Mouse (Mus musculus): Measurements from ENCODE around the gene Pygo1. TPM values are rescaled to one million over a fixed set of nuclear protein-coding genes. Genes with fewer than 3 reads are reported as not detected.
A peak's percentile ranks its signal among the peaks of the same experiment; 100 is the strongest.

Pygo1 gene
- polyA plus RNA-seq, 2 experiments: 0.06 to 0.09 TPM

GRCm38 (mm10) chr9:72892761-72893160 is 32.7 kb upstream of the Pygo1 start:
- TF ChIP-seq EP300 (IDR thresholded peaks at IDR 0.05; ENCODE audit: low read depth): no peak
- TF ChIP-seq CTCF (IDR thresholded peaks at IDR 0.05; ENCODE audit: low read depth): no peak
- H3K4me2 ChIP-seq (ENCODE audit: low read depth): no peak overlapping the region
- no peak for DNase-seq (ENCODE audit: low read depth in 3 of 3, low spot score in 3 of 3)
- H3K4me3 ChIP-seq (ENCODE audit: insufficient read depth in 1 of 2, low read depth in 2 of 2, low read length in 2 of 2): no peak overlapping the region
- H3K9me3 ChIP-seq (ENCODE audit: control insufficient read depth, low read length): no peaks in the 10 kb centered on the region
- no peak overlapping the region for H3K9ac ChIP-seq (replicated peaks)
- no peaks in the 10 kb centered on the region for H3K4me1 ChIP-seq (replicated peaks; ENCODE audit: control insufficient read depth in 2 of 2, insufficient read depth in 2 of 2, low read length in 1 of 2)
- H3K27ac ChIP-seq: no peak overlapping the region
- WGBS (ENCODE audit: insufficient replicate concordance): 83% methylated on average over 5 of the region's 5 CpGs
- ATAC-seq (ENCODE audit: insufficient read depth): no peak
- H3K36me3 ChIP-seq (replicated peaks; ENCODE audit: control insufficient read depth, insufficient read depth, low read depth): no peaks in the 10 kb centered on the region
- no peaks in the 10 kb centered on the region for H3K27me3 ChIP-seq (ENCODE audit: control insufficient read depth, insufficient read depth, low read length)

- 71% methylated on average over 6 of the region's 6 CpGs for WGBS (ENCODE audit: insufficient replicate concordance)
- Histone ChIP-seq H3K4me3 (ENCODE audit: insufficient read depth in 1 of 2, low read depth in 2 of 2, low read length in 2 of 2) (no peak overlapping the region), H3K9me3 (ENCODE audit: control insufficient read depth, low read length) (no peaks in the 10 kb centered on the region), H3K9ac (replicated peaks) (no peak overlapping the region), H3K4me1 (replicated peaks; ENCODE audit: control insufficient read depth in 2 of 2, insufficient read depth in 2 of 2, low read length in 1 of 2) (no peaks in the 10 kb centered on the region), H3K27ac (no peak overlapping the region), H3K27me3 (ENCODE audit: control insufficient read depth, insufficient read depth, low read length) (no peaks in the 10 kb centered on the region), H3K4me2 (ENCODE audit: low read depth) (no peak overlapping the region), H3K36me3 (replicated peaks; ENCODE audit: control insufficient read depth, insufficient read depth, low read depth) (no peaks in the 10 kb centered on the region)
- peak; percentile 45 for TF ChIP-seq CTCF (IDR thresholded peaks at IDR 0.05; ENCODE audit: low read depth)
- no peak for TF ChIP-seq EP300 (IDR thresholded peaks at IDR 0.05; ENCODE audit: low read depth)
- ATAC-seq (ENCODE audit: insufficient read depth): no peak
- no peak for DNase-seq (ENCODE audit: low read depth in 3 of 3, low spot score in 3 of 3)
These were observed 30.6 kb upstream of the Pygo1 start for GRCm38 (mm10) chr9:72894796-72895352.

DNA sequence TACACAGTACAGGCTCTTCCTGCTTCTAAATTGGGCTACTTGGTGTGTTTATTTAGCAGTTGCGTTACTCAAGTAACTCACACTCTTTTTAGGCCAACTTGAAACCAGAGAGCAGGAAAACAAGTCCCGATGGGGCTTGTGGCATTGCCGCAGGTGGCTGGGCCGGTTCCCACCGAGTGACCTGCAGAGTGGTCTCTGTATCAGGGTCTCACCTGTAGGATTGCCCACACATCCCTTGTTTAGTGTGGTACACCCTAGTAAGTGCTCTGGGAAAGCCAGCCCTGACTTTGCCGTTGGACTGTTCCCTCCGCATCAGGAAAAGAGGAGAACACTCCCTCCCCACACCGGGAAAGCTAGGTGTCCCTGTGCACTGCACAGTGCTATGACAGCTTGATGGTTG is 23.4 kb upstream of the Pygo1 start:
- no peak for DNase-seq (ENCODE audit: low read depth in 3 of 3, low spot score in 3 of 3)
- WGBS (ENCODE audit: insufficient replicate concordance): 71% methylated on average over 8 of the region's 8 CpGs

GRCm38 (mm10) chr9:72902611-72903010 is 22.8 kb upstream of the Pygo1 start:
- DNase-seq (ENCODE audit: low read depth in 3 of 3, low spot score in 3 of 3) (peak in 1 of 3 experiments; percentile 7), ATAC-seq (ENCODE audit: insufficient read depth) (peak; percentile 77)
- Histone ChIP-seq H3K4me1 (replicated peaks; ENCODE audit: control insufficient read depth in 2 of 2, insufficient read depth in 2 of 2, low read length in 1 of 2) (peaks cover 0 to 5% of the 10 kb centered on the region in 2 experiments; a peak in 2 of 4 replicates), H3K36me3 (replicated peaks; ENCODE audit: control insufficient read depth, insufficient read depth, low read depth) (no peaks in the 10 kb centered on the region), H3K9me3 (ENCODE audit: control insufficient read depth, low read length) (no peaks in the 10 kb centered on the region), H3K27me3 (ENCODE audit: control insufficient read depth, insufficient read depth, low read length) (no peaks in the 10 kb centered on the region), H3K4me3 (ENCODE audit: insufficient read depth in 1 of 2, low read depth in 2 of 2, low read length in 2 of 2) (no peak overlapping the region), H3K4me2 (ENCODE audit: low read depth) (no peak overlapping the region), H3K9ac (replicated peaks) (no peak overlapping the region), H3K27ac (no peak overlapping the region)
- TF ChIP-seq CTCF (IDR thresholded peaks at IDR 0.05; ENCODE audit: low read depth) (no peak), EP300 (IDR thresholded peaks at IDR 0.05; ENCODE audit: low read depth) (peak; percentile 55)
- 26% methylated on average over 5 of the region's 5 CpGs for WGBS (ENCODE audit: insufficient replicate concordance)

More for the DNA sequence above, 23.4 kb upstream of the Pygo1 start:
- TF ChIP-seq EP300 (IDR thresholded peaks at IDR 0.05; ENCODE audit: low read depth): no peak
- H3K9me3 ChIP-seq (ENCODE audit: control insufficient read depth, low read length): no peaks in the 10 kb centered on the region
- no peaks in the 10 kb centered on the region for H3K27me3 ChIP-seq (ENCODE audit: control insufficient read depth, insufficient read depth, low read length)
- ATAC-seq (ENCODE audit: insufficient read depth): no peak
- H3K4me2 ChIP-seq (ENCODE audit: low read depth): no peak overlapping the region
- H3K27ac ChIP-seq: no peak overlapping the region
- H3K4me1 ChIP-seq (replicated peaks; ENCODE audit: control insufficient read depth in 2 of 2, insufficient read depth in 2 of 2, low read length in 1 of 2): peaks cover 0 to 5% of the 10 kb centered on the region in 2 experiments; a peak in 2 of 4 replicates
- no peaks in the 10 kb centered on the region for H3K36me3 ChIP-seq (replicated peaks; ENCODE audit: control insufficient read depth, insufficient read depth, low read depth)
- H3K9ac ChIP-seq (replicated peaks): no peak overlapping the region
- H3K4me3 ChIP-seq (ENCODE audit: insufficient read depth in 1 of 2, low read depth in 2 of 2, low read length in 2 of 2): no peak overlapping the region

- no peaks in the 10 kb centered on the region for H3K36me3 ChIP-seq (replicated peaks; ENCODE audit: control insufficient read depth, insufficient read depth, low read depth)
- ATAC-seq (ENCODE audit: insufficient read depth): no peak
- peaks cover 0 to 5% of the 10 kb centered on the region in 2 experiments; a peak in 2 of 4 replicates for H3K4me1 ChIP-seq (replicated peaks; ENCODE audit: control insufficient read depth in 2 of 2, insufficient read depth in 2 of 2, low read length in 1 of 2)
- 61% methylated on average over 6 of the region's 6 CpGs for WGBS (ENCODE audit: insufficient replicate concordance)
- no peak overlapping the region for H3K9ac ChIP-seq (replicated peaks)
- no peak overlapping the region for H3K4me2 ChIP-seq (ENCODE audit: low read depth)
- no peak for DNase-seq (ENCODE audit: low read depth in 3 of 3, low spot score in 3 of 3)
- no peak overlapping the region for H3K27ac ChIP-seq
- TF ChIP-seq EP300 (IDR thresholded peaks at IDR 0.05; ENCODE audit: low read depth): no peak
- TF ChIP-seq CTCF (IDR thresholded peaks at IDR 0.05; ENCODE audit: low read depth): no peak
- no peak overlapping the region for H3K4me3 ChIP-seq (ENCODE audit: insufficient read depth in 1 of 2, low read depth in 2 of 2, low read length in 2 of 2)
- no peaks in the 10 kb centered on the region for H3K27me3 ChIP-seq (ENCODE audit: control insufficient read depth, insufficient read depth, low read length)
- H3K9me3 ChIP-seq (ENCODE audit: control insufficient read depth, low read length): no peaks in the 10 kb centered on the region
These were observed 18.7 kb upstream of the Pygo1 start for GRCm38 (mm10) chr9:72906693-72907103.
